Mouse (Mus musculus) mouse embryonic stem cell (cell line): Measurements from ENCODE around the gene Gm4070.
"Not testable (repeated sequence)": the region's sequence is repeated elsewhere in the genome, so short reads cannot be mapped to it uniquely, and the experiment has no call there.

Experiments used
- in situ Hi-C, 2 experiments: fragments of 300-500 bp; cut with MboI; formaldehyde crosslinking; loops; 1 replicate in 1 of 2; 3 replicates in 1 of 2; pipeline ENCODE4 v1.14.3; 2019 to 2020; ENCODE audit warnings: low sequenced_read_pairs in 2 of 2, low pct_unique_long_range_greater_than_20kb in 1 of 2, mixed read lengths in 1 of 2; ENCODE audit not compliant: unreplicated experiment in 1 of 2

Gm4070 gene

DNA sequence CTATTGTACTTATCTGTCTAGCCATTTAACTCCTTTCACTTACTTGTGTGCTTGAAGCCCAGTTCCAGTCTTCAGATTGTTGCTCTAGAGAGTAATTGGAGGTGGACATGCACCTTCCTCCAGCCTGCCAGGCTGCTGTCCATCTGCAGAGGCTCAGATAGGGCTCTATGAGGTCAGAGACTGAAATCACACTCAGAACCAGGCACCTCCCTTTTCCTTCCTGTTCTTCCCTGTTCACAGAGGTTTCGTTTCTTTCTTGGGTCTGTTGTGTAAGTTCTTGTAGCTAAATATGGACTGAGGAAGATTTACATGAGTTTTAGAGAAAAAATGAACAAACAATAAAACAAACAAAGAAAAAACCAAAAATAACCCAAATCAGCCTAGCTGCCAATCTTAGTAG lies at the start of gene Gm4070:
Gene Gm4070 (minus strand): TSS at position 156 of the 400 bp plus-strand sequence.
- in situ Hi-C loops: not testable (repeated sequence)

- in situ Hi-C loops: not testable (repeated sequence)
Measured at GRCm38 (mm10) chr7:105954540-105954939, 773 bp upstream of the Gm4070 start.

- in situ Hi-C loops: not testable (repeated sequence)
Measured at GRCm38 (mm10) chr7:105952408-105952807, 1.4 kb downstream of the Gm4070 start.

GRCm38 (mm10) chr7:105945238-105945637 lies 8.5 kb downstream of the Gm4070 start:
- in situ Hi-C loops: not testable (repeated sequence)

DNA sequence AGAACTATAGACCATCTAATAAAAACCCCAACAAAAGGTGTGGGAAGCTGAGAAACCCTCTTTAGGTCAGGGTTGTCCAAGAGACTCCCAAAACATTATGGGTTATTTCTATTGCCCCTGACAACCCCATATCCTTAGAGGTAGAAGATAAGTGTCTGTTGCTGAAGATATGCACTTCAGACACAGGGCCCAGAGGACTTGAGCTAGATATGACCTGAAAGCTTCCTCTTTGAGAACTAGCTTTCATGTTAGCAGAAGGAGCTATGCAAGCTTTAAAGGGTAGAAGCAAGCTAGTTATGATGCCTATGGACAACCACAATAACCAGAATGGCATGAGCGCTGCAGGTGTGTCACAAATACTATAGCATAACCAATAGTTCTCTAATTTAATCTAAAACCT lies 21.6 kb downstream of the Gm4070 start:
- in situ Hi-C loops: not testable (repeated sequence)

GRCm38 (mm10) chr7:105883588-105884336 lies 70.0 kb downstream of the Gm4070 start:
- in situ Hi-C loops: not testable (repeated sequence)

GRCm38 (mm10) chr7:105879717-105880484 lies 73.9 kb downstream of the Gm4070 start:
- in situ Hi-C loops: not testable (repeated sequence)

GRCm38 (mm10) chr7:105855718-105856560 lies 97.8 kb downstream of the Gm4070 start:
- in situ Hi-C loops: not testable (repeated sequence)
